ENCODE assay signal across 13 mouse cellular contexts in genomic region chr13:103957175-103957940, GRCm38 (mm10). TPM values are rescaled to one million over a fixed set of nuclear protein-coding genes. Genes with fewer than 3 reads are reported as not detected.
DNase-seq lines count a peak whose midpoint lies in the region; ATAC-seq and TF ChIP-seq lines count a peak whose summit lies in the region.
"Had no signal": no experiment of that assay in that cellular context is flagged by ENCODE, and none has a peak within 500 bp of the region (broad histone marks: within the 10 kb centered on the region; RNA-seq: fewer than 3 reads in every experiment).

No protein-coding gene starts in this region.

- no peaks in the 10 kb centered on the region for H3K36me3 ChIP-seq in hindbrain, embryonic 11.5 days (ENCODE audit: control insufficient read depth, insufficient read depth, low read length)
- H3K36me3 ChIP-seq in hindbrain, embryonic 13.5 days, result no peaks in the 10 kb centered on the region
- no peaks in the 10 kb centered on the region for H3K36me3 ChIP-seq in embryonic facial prominence, embryonic 10.5 days (replicated peaks)
- no peaks in the 10 kb centered on the region for H3K36me3 ChIP-seq in limb, embryonic 11.5 days (ENCODE audit: control insufficient read depth, insufficient read depth, low read length)

- WGBS in hindbrain, embryonic 11.5 days, result 75% methylated on average over 8 of the region's 8 CpGs
- 79% methylated on average over 8 of the region's 8 CpGs for WGBS in hindbrain, embryonic 13.5 days
- 49% methylated on average over 8 of the region's 8 CpGs for WGBS in embryonic facial prominence, embryonic 10.5 days
- WGBS in limb, embryonic 11.5 days, result 44% methylated on average over 8 of the region's 8 CpGs

- ATAC-seq in hindbrain, embryonic 11.5 days (ENCODE audit: low FRiP score), result no peak
- ATAC-seq in hindbrain, embryonic 13.5 days (ENCODE audit: low FRiP score), result no peak
- peak; percentile 63 for ATAC-seq in limb, embryonic 11.5 days (ENCODE audit: insufficient number of reproducible peaks, low FRiP score, low TSS enrichment, low read depth)
- ATAC-seq: CD4-positive, CD25-positive, alpha-beta regulatory T cell, adult 4 months; forebrain, embryonic 14.5 days; inflammation-experienced regulatory T-cells, adult 6 months; liver, postnatal 0 days had no signal

- no peak overlapping the region for H3K4me3 ChIP-seq in hindbrain, embryonic 11.5 days (ENCODE audit: low read depth, low read length)
- H3K4me3 ChIP-seq in hindbrain, embryonic 13.5 days, result no peak overlapping the region
- H3K4me3 ChIP-seq in embryonic facial prominence, embryonic 10.5 days, result no peak overlapping the region
- H3K4me3 ChIP-seq in limb, embryonic 11.5 days (ENCODE audit: low read depth, low read length), result no peak overlapping the region
- H3K4me3 ChIP-seq in left cerebral cortex, adult 2 months, result no peak overlapping the region

- no peaks in the 10 kb centered on the region for H3K9me3 ChIP-seq in hindbrain, embryonic 11.5 days (ENCODE audit: control insufficient read depth, low read length)
- H3K9me3 ChIP-seq in hindbrain, embryonic 13.5 days, result no peaks in the 10 kb centered on the region
- H3K9me3 ChIP-seq in embryonic facial prominence, embryonic 10.5 days, result no peaks in the 10 kb centered on the region
- H3K9me3 ChIP-seq in limb, embryonic 11.5 days (ENCODE audit: control insufficient read depth, low read length), result no peaks in the 10 kb centered on the region

- H3K27me3 ChIP-seq in hindbrain, embryonic 11.5 days (ENCODE audit: control insufficient read depth, insufficient read depth, low read length), result no peaks in the 10 kb centered on the region
- no peaks in the 10 kb centered on the region for H3K27me3 ChIP-seq in hindbrain, embryonic 13.5 days
- H3K27me3 ChIP-seq in embryonic facial prominence, embryonic 10.5 days (replicated peaks; ENCODE audit: low read depth, poor library complexity, severe bottlenecking), result no peaks in the 10 kb centered on the region
- no peaks in the 10 kb centered on the region for H3K27me3 ChIP-seq in limb, embryonic 11.5 days (ENCODE audit: control insufficient read depth, insufficient read depth, low read length)

- no peak overlapping the region for H3K4me2 ChIP-seq in hindbrain, embryonic 11.5 days (replicated peaks; ENCODE audit: low read depth, low read length)
- H3K4me2 ChIP-seq in hindbrain, embryonic 13.5 days, result no peak overlapping the region
- no peak overlapping the region for H3K4me2 ChIP-seq in limb, embryonic 11.5 days (ENCODE audit: low read depth, severe bottlenecking)

- intact Hi-C loops in left cerebral cortex, adult 2 months (cut with DNase I), result no loop called here

- no peaks in the 10 kb centered on the region for H3K4me1 ChIP-seq in hindbrain, embryonic 11.5 days (replicated peaks; ENCODE audit: control insufficient read depth, insufficient read depth, low read length)
- no peaks in the 10 kb centered on the region for H3K4me1 ChIP-seq in hindbrain, embryonic 13.5 days (replicated peaks)
- peaks cover 28% of the 10 kb centered on the region for H3K4me1 ChIP-seq in embryonic facial prominence, embryonic 10.5 days
- peaks cover 13% of the 10 kb centered on the region for H3K4me1 ChIP-seq in limb, embryonic 11.5 days (ENCODE audit: control insufficient read depth, insufficient read depth, low read length)

- DNase-seq in hindbrain, embryonic 11.5 days (ENCODE audit: low spot score), result peak; percentile 4
- DNase-seq in A20 (ENCODE audit: low read depth, low spot score), result peak; percentile 77
- peak; percentile 58 for DNase-seq in embryonic facial prominence, embryonic 10.5 days (ENCODE audit: low spot score)
- peak; percentile 63 for DNase-seq in limb, embryonic 11.5 days (ENCODE audit: low spot score)
- no peak for DNase-seq in cerebellum, postnatal 36 days
- no peak for DNase-seq in right cerebral cortex, postnatal 25 days
- no peak for DNase-seq in left cerebral cortex, adult 2 months (ENCODE audit: extremely low spot score in 1 of 2, low spot score in 2 of 2)
- DNase-seq: cerebellum, postnatal 10 days; liver, postnatal 0 days had no signal

- no peak overlapping the region for H3K9ac ChIP-seq in hindbrain, embryonic 11.5 days (ENCODE audit: low read depth, low read length)
- no peak overlapping the region for H3K9ac ChIP-seq in hindbrain, embryonic 13.5 days
- H3K9ac ChIP-seq in limb, embryonic 11.5 days (ENCODE audit: low read length), result no peak overlapping the region
- H3K9ac ChIP-seq: liver, postnatal 0 days had no signal

- H3K27ac ChIP-seq in hindbrain, embryonic 11.5 days (ENCODE audit: low read depth, low read length), result no peak overlapping the region
- no peak overlapping the region for H3K27ac ChIP-seq in hindbrain, embryonic 13.5 days
- H3K27ac ChIP-seq in embryonic facial prominence, embryonic 10.5 days (replicated peaks), result peak overlapping the region; percentile 36; the same call in 1 of the 2 replicates
- H3K27ac ChIP-seq in limb, embryonic 11.5 days (replicated peaks; ENCODE audit: low read depth, low read length), result peak overlapping the region; percentile 60; the same call in 1 of the 2 replicates
- H3K27ac ChIP-seq in left cerebral cortex, adult 2 months, result no peak overlapping the region

- no peak for TF ChIP-seq CTCF in left cerebral cortex, adult 2 months (IDR thresholded peaks at IDR 0.05)

RNA-seq across cellular contexts. Expression of gene Erbin, which starts 37.0 kb away (rescaled TPM):
- 24.2 and 34.0 TPM in 2 replicates for polyA plus RNA-seq in hindbrain, embryonic 11.5 days (2014; fragmentation: Nextera tagmentation; extraction: Ambion mirVana)
- 10.6 and 11.2 TPM in 2 replicates for polyA plus RNA-seq in hindbrain, embryonic 13.5 days (2015; fragmentation: Nextera tagmentation; extraction: Ambion mirVana)
- 13.6 and 16.6 TPM in 2 replicates for polyA plus RNA-seq in embryonic facial prominence, embryonic 10.5 days (2016; fragmentation: Nextera tagmentation; extraction: Ambion mirVana)
- polyA plus RNA-seq in limb, embryonic 11.5 days (2014; fragmentation: Nextera tagmentation; extraction: Ambion mirVana), result 29.6 and 30.5 TPM in 2 replicates
- total RNA-seq in left cerebral cortex, adult 2 months (2021), result 10 to 100 TPM; 37.5 to 39.2 TPM

Comparison
In these comparisons a context has a peak if more than half of its experiments do, and no peak if none do; other contexts are left out.
1. DNase-seq: peak in hindbrain, embryonic 11.5 days (single experiment), A20 (single experiment), embryonic facial prominence, embryonic 10.5 days (single experiment) and limb, embryonic 11.5 days (single experiment); none in cerebellum, postnatal 36 days (0 of 2), right cerebral cortex, postnatal 25 days (single experiment) and left cerebral cortex, adult 2 months (0 of 2).
2. H3K27ac ChIP-seq: peak in embryonic facial prominence, embryonic 10.5 days (single experiment) and limb, embryonic 11.5 days (single experiment); none in hindbrain, embryonic 11.5 days (single experiment), hindbrain, embryonic 13.5 days (single experiment) and left cerebral cortex, adult 2 months (single experiment).